Mouse (Mus musculus) erythroblast, embryonic 14.5 days (primary cell): Measurements from ENCODE around the gene 4930469K13Rik. TPM values are rescaled to one million over a fixed set of nuclear protein-coding genes. Genes with fewer than 3 reads are reported as not detected.

Experiments
- H3K27me3 ChIP-seq: 2 replicates; pipeline ENCODE4 v1.6.1; 2012; ENCODE audit warnings: inconsistent platforms; ENCODE audit not compliant: control insufficient read depth
- H3K36me3 ChIP-seq: 2 replicates; pipeline ENCODE4 v1.6.1; 2012; ENCODE audit warnings: mild to moderate bottlenecking, inconsistent platforms; ENCODE audit not compliant: control insufficient read depth
- H3K4me1 ChIP-seq: 2 replicates; pipeline ENCODE4 v1.6.1; 2012; ENCODE audit warnings: inconsistent platforms; ENCODE audit not compliant: control insufficient read depth
- H3K4me3 ChIP-seq: replicated peaks from 2 replicates; pipeline ENCODE3; 2012; ENCODE audit warnings: moderate library complexity, mild to moderate bottlenecking, inconsistent platforms
- H3K9me3 ChIP-seq: 2 replicates; pipeline ENCODE4 v1.6.1; 2012; ENCODE audit warnings: low read length, inconsistent platforms, mixed read lengths; ENCODE audit not compliant: control insufficient read depth
- GATA1 ChIP-seq: IDR thresholded peaks from 2 replicates; pipeline ENCODE4 v1.6.1; 2012; ENCODE audit warnings: low read length, inconsistent platforms, mixed read lengths
- TAL1 ChIP-seq: IDR thresholded peaks from 3 replicates; pipeline ENCODE4 v1.6.1; 2012; ENCODE audit warnings: low read length, inconsistent platforms, mixed read lengths
- polyA plus RNA-seq: library from polyadenylated mRNA; stranded (reverse); fragments of >175 nt; gene quantifications from 2 replicates; pipeline ENCODE4 v1.2.3, GENCODE M21; 2012

Gene 4930469K13Rik
- polyA plus RNA-seq, 1 experiment: not detected

DNA sequence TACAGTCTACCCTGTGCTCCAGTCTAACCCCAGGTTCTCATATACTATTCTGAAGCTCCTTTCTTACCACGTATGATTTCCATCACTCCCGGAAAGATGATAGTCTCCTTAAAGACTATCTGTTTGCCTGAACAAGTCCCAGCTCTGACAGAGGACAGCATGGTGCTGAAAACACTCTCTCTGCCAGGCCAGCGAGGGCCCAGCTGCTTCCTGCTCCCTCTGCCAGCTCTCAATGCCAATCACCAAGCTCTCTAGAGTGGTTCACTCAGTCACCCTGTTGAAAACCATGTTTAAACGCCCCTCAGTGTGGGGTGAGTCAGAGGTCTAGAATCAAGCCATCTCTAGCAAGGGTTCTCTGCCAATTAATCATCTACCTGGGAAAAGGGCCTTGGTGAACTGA, 170.5 kb downstream of the 4930469K13Rik start:
- no peaks in the 10 kb centered on the region for H3K9me3 ChIP-seq
- no peaks in the 10 kb centered on the region for H3K4me1 ChIP-seq
- H3K27me3 ChIP-seq: no peaks in the 10 kb centered on the region
- H3K36me3 ChIP-seq: no peaks in the 10 kb centered on the region
- no peak overlapping the region for H3K4me3 ChIP-seq
- TF ChIP-seq TAL1 (no peak), GATA1 (no peak)

GRCm38 (mm10) chr11:33927321-33927720, 171.0 kb downstream of the 4930469K13Rik start:
- Histone ChIP-seq H3K4me1 (no peaks in the 10 kb centered on the region), H3K27me3 (no peaks in the 10 kb centered on the region), H3K36me3 (no peaks in the 10 kb centered on the region), H3K9me3 (no peaks in the 10 kb centered on the region), H3K4me3 (no peak overlapping the region)
- no peak for TF ChIP-seq TAL1
- no peak for TF ChIP-seq GATA1

- H3K36me3 ChIP-seq: no peaks in the 10 kb centered on the region
- no peak overlapping the region for H3K4me3 ChIP-seq
- no peaks in the 10 kb centered on the region for H3K27me3 ChIP-seq
- TF ChIP-seq TAL1 (no peak), GATA1 (no peak)
- no peaks in the 10 kb centered on the region for H3K9me3 ChIP-seq
- no peaks in the 10 kb centered on the region for H3K4me1 ChIP-seq
Measured at GRCm38 (mm10) chr11:33926551-33926950, 171.8 kb downstream of the 4930469K13Rik start.

DNA sequence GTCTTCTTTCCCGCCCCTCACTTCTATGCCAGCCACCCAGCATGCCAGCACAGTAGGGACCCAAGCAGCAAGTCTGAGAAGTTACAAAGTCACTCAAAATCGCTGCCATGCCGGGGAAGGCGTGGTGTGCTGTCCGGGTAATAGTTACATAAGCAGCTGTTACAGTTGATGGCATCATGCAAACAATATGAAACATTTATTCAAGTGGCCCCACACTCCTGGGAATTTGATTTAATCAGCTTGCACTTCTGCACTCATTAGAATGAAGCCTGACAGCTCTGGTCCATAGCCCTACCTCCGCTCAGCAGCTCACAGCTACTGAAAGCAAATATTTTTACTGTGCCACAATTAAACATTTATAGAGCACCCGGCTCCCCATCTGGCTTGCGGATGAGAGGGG, 172.6 kb downstream of the 4930469K13Rik start:
- Histone ChIP-seq H3K36me3 (no peaks in the 10 kb centered on the region), H3K4me3 (no peak overlapping the region), H3K9me3 (no peaks in the 10 kb centered on the region), H3K4me1 (no peaks in the 10 kb centered on the region), H3K27me3 (no peaks in the 10 kb centered on the region)
- no peak for TF ChIP-seq TAL1
- no peak for TF ChIP-seq GATA1

Other genes starting within 250 kb of the 4930469K13Rik start
- gene Kcnmb1, start 135.5 kb downstream of the 4930469K13Rik start, polyA plus RNA-seq: not detected in 2 replicates
- not detected in 2 replicates for gene Kcnip1, start 105.4 kb downstream of the 4930469K13Rik start, polyA plus RNA-seq
- 0.05 and 0.10 TPM in 2 replicates for gene Lcp2, start 51.6 kb downstream of the 4930469K13Rik start, polyA plus RNA-seq
- 0.02 TPM in 1 of 2 replicates, not detected in the other for gene Foxi1, start 109.5 kb upstream of the 4930469K13Rik start, polyA plus RNA-seq
- not detected in 2 replicates for gene Fam196b, start 216.3 kb upstream of the 4930469K13Rik start, polyA plus RNA-seq